Mouse (Mus musculus): ENCODE data around the gene Scgb1b27.

DNA sequence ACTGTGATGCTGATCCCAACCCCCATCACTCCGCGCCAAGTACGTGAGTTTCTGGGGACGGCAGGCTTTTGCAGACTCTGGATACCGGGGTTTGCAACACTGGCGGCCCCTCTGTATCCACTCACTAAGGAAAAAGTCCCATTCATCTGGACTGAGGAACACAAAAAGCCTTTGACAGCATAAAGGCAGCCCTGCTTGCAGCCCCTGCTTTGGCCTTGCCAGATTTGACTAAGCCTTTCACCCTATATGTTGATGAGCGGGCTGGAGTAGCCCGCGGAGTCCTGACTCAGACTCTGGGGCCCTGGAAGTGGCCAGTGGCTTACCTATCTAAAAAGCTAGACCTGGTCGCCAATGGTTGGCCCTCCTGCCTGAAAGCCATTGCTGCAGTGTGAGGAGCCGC, 8.7 kb downstream of the Scgb1b27 start:
- TF ChIP-seq CTCF (IDR thresholded peaks at IDR 0.05; ENCODE audit: low read depth) (no peak), EP300 (optimal IDR thresholded peaks at IDR 0.05) (no peak)

Measured in stomach, postnatal 0 days (tissue).